Mouse (Mus musculus) hindbrain, embryonic 10.5 days (tissue): ENCODE results near the gene Fry. TPM values are rescaled to one million over a fixed set of nuclear protein-coding genes. Genes with fewer than 3 reads are reported as not detected.
A peak's percentile ranks its signal among the peaks of the same experiment; 100 is the strongest.

ENCODE experiments used
- DNase-seq: peaks from one replicate; pipeline ENCODE4 v3.0.0-alpha.2; 2017; ENCODE audit warnings: low spot score
- H3K27ac ChIP-seq: fragments of 300-500 bp; sonication (generic); 2 replicates; pipeline ENCODE4 v1.5.1; 2016; ENCODE audit warnings: mild to moderate bottlenecking, moderate library complexity
- H3K27me3 ChIP-seq: fragments of 300-500 bp; sonication (generic); 2 replicates; pipeline ENCODE4 v1.6.1; 2016; ENCODE audit warnings: mild to moderate bottlenecking; ENCODE audit not compliant: poor library complexity, insufficient read depth, severe bottlenecking
- H3K36me3 ChIP-seq: fragments of 300-500 bp; sonication (generic); 2 replicates; pipeline ENCODE4 v1.6.1; 2016; ENCODE audit warnings: mild to moderate bottlenecking, moderate library complexity
- H3K4me1 ChIP-seq: fragments of 300-500 bp; sonication (generic); replicated peaks from 2 replicates; pipeline ENCODE4 v1.6.1; 2016; ENCODE audit warnings: mild to moderate bottlenecking
- H3K4me3 ChIP-seq: fragments of 300-500 bp; sonication (generic); 2 replicates; pipeline ENCODE4 v1.5.1; 2016; ENCODE audit warnings: mild to moderate bottlenecking, moderate library complexity
- H3K9me3 ChIP-seq: fragments of 300-500 bp; sonication (generic); 2 replicates; pipeline ENCODE4 v1.6.1; 2016; ENCODE audit warnings: mild to moderate bottlenecking, moderate library complexity
- WGBS: fragments of 180-500 bp; shearing (Covaris S2); methylation state at CpG from one replicate; pipeline ENCODE4 v1.1.7; 2016; 5-methylcytosine and 5-hydroxymethylcytosine counted together
- polyA plus RNA-seq: library from polyadenylated mRNA; unstranded; fragments of >200 nt; fragmentation: Nextera tagmentation; extraction: Ambion mirVana; gene quantifications from 2 replicates; pipeline ENCODE4 v1.2.1, GENCODE M21; 2016

Gene Fry
- polyA plus RNA-seq, 1 experiment from 2014 or later = 12.5 TPM

DNA sequence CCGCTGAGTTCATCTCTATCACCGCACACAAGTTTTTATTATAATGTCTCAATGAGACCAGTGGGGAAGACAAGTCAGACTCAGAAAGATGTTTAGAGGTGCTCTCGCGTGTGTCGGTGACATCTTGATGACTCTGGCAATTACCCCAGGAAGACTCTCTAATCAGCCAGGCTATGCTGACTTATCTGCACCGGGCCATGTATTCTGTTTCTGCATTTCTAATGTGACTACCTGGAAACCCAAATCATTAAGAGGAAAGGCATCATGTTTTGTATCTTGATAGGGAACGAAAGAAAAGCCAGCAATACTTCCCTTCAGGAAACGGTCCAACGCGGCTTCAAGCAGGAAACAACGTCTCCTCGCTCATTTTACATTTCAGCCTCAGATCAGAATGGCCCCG, 17.1 kb downstream of the Fry start:
- Histone ChIP-seq H3K27ac (no peak overlapping the region), H3K9me3 (no peaks in the 10 kb centered on the region), H3K4me3 (no peak overlapping the region), H3K27me3 (no peaks in the 10 kb centered on the region), H3K4me1 (no peaks in the 10 kb centered on the region), H3K36me3 (no peaks in the 10 kb centered on the region)
- DNase-seq = no peak
- 92% methylated on average over 13 of the region's 13 CpGs for WGBS

GRCm38 (mm10) chr5:150137772-150138451, 19.5 kb downstream of the Fry start:
- DNase-seq = no peak
- 84% methylated on average over 9 of the region's 9 CpGs for WGBS
- H3K4me3 ChIP-seq = no peak overlapping the region
- no peaks in the 10 kb centered on the region for H3K27me3 ChIP-seq
- no peaks in the 10 kb centered on the region for H3K4me1 ChIP-seq
- no peaks in the 10 kb centered on the region for H3K36me3 ChIP-seq
- H3K9me3 ChIP-seq = no peaks in the 10 kb centered on the region
- H3K27ac ChIP-seq = no peak overlapping the region

- DNase-seq = no peak
- H3K9me3 ChIP-seq = no peaks in the 10 kb centered on the region
- 72% methylated on average over 2 of the region's 2 CpGs for WGBS
- no peak overlapping the region for H3K4me3 ChIP-seq
- no peaks in the 10 kb centered on the region for H3K4me1 ChIP-seq
- no peaks in the 10 kb centered on the region for H3K36me3 ChIP-seq
- H3K27me3 ChIP-seq = no peaks in the 10 kb centered on the region
- H3K27ac ChIP-seq = no peak overlapping the region
Observed at GRCm38 (mm10) chr5:150140513-150140912, 22.1 kb downstream of the Fry start.

DNA sequence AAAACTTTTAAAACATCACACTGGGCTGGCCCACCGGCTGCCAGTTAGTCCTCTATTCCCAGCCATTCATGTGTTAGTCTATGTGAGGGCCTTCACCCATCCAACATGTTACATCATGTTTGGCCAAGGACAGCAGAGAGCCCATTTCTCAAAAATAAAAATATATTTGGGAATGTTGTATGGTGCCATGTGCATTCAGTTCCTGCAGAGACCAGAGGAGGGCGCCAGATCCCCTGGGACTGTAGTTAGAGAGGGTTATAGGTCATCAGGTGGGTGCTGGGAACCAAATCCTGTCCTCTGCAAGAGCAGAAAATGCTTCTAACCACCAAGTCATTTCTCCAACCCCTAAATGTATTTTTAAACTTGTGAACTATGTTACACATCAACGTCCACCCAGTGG, 27.5 kb downstream of the Fry start:
- no peak for DNase-seq
- H3K9me3 ChIP-seq = no peaks in the 10 kb centered on the region
- H3K27me3 ChIP-seq = no peaks in the 10 kb centered on the region
- no peaks in the 10 kb centered on the region for H3K36me3 ChIP-seq
- WGBS = 86% methylated on average over 3 of the region's 3 CpGs
- no peak overlapping the region for H3K4me3 ChIP-seq
- H3K27ac ChIP-seq = no peak overlapping the region
- H3K4me1 ChIP-seq = no peaks in the 10 kb centered on the region

DNA sequence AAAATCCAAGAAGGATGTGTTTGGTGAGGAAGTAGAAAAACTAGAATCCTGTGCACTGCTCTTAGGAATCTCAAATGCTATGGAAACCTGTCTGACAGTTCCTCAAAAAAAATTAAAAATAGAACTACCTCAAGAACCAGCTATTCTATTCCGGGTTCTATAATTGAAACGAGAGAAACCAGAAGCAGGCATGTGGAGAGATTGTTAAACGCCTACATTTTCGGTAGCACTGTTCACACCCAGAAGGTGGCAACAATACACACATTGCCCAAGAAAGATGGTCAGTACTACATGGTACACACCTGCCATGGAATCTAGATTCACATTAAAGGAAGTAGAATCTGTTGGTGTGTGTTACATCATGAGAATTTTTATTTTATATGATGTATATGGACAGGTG, 28.2 kb downstream of the Fry start:
- no peak overlapping the region for H3K4me3 ChIP-seq
- no peaks in the 10 kb centered on the region for H3K9me3 ChIP-seq
- H3K27me3 ChIP-seq = no peaks in the 10 kb centered on the region
- H3K27ac ChIP-seq = no peak overlapping the region
- WGBS = 90% methylated on average over 4 of the region's 4 CpGs
- DNase-seq = no peak
- H3K36me3 ChIP-seq = no peaks in the 10 kb centered on the region
- no peaks in the 10 kb centered on the region for H3K4me1 ChIP-seq

DNA sequence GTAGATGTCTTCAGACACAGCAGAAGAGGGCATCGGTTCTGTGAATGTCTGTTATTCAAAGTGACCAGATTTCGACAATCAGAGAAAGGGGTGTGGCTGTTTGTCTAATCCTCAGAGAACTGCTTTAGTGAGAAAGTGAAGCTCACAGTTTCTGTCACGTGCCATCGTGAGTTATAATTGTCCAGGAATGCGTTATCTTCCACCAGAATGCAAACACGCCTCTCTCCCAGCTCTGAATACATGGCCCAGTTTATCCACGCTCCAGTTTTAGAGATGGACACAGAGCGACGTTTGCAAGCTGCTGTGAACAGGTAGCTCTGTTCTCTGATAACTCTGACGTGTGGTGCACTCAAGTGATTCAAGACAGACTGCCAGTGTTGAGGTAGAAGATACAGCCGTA, 31.3 kb downstream of the Fry start:
- Histone ChIP-seq H3K4me1 (peaks cover 8% of the 10 kb centered on the region), H3K27ac (no peak overlapping the region), H3K36me3 (no peaks in the 10 kb centered on the region), H3K27me3 (no peaks in the 10 kb centered on the region), H3K9me3 (no peaks in the 10 kb centered on the region), H3K4me3 (no peak overlapping the region)
- WGBS = 89% methylated on average over 11 of the region's 11 CpGs
- DNase-seq = no peak

GRCm38 (mm10) chr5:150150986-150151385, 32.5 kb downstream of the Fry start:
- no peak overlapping the region for H3K4me3 ChIP-seq
- H3K27me3 ChIP-seq = no peaks in the 10 kb centered on the region
- H3K4me1 ChIP-seq = peaks cover 8% of the 10 kb centered on the region
- H3K27ac ChIP-seq = no peak overlapping the region
- no peaks in the 10 kb centered on the region for H3K9me3 ChIP-seq
- no peak for DNase-seq
- no peaks in the 10 kb centered on the region for H3K36me3 ChIP-seq
- WGBS = 92% methylated on average over 4 of the region's 4 CpGs

- DNase-seq = no peak
- Histone ChIP-seq H3K4me3 (no peak overlapping the region), H3K27me3 (no peaks in the 10 kb centered on the region), H3K4me1 (peaks cover 8% of the 10 kb centered on the region), H3K36me3 (no peaks in the 10 kb centered on the region), H3K27ac (no peak overlapping the region), H3K9me3 (no peaks in the 10 kb centered on the region)
- WGBS = 66% methylated on average over 22 of the region's 22 CpGs
Observed at GRCm38 (mm10) chr5:150152071-150152879, 33.8 kb downstream of the Fry start.

DNA sequence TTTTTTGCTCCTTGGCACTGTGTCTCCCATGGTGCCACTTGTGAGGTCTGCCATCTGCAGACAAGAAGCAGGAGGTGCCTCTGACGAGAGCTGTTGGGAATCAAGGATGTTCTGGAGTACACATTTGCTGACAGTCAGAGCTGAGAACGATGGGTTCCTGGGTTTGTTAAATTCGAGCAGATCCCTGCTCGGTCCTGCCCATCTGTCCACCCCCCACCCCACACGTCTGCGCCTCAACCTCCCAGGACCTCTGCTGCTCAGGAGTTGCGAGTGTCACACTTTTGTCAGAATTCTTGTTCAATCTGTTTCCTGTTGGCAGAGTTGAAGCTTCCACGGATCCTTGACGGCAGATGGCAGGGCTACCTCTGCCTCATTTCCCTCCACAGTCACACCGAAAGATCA, 34.4 kb downstream of the Fry start:
- DNase-seq = no peak
- H3K9me3 ChIP-seq = no peaks in the 10 kb centered on the region
- no peaks in the 10 kb centered on the region for H3K36me3 ChIP-seq
- H3K4me3 ChIP-seq = no peak overlapping the region
- H3K27me3 ChIP-seq = no peaks in the 10 kb centered on the region
- H3K27ac ChIP-seq = no peak overlapping the region
- 81% methylated on average over 10 of the region's 10 CpGs for WGBS
- peaks cover 8% of the 10 kb centered on the region for H3K4me1 ChIP-seq

GRCm38 (mm10) chr5:150155388-150155787, 36.9 kb downstream of the Fry start:
- Histone ChIP-seq H3K36me3 (no peaks in the 10 kb centered on the region), H3K4me3 (no peak overlapping the region), H3K9me3 (no peaks in the 10 kb centered on the region), H3K27me3 (no peaks in the 10 kb centered on the region), H3K4me1 (peaks cover 8% of the 10 kb centered on the region), H3K27ac (no peak overlapping the region)
- DNase-seq = no peak
- WGBS = 85% methylated on average over 8 of the region's 8 CpGs

- Histone ChIP-seq H3K27me3 (no peaks in the 10 kb centered on the region), H3K4me1 (peaks cover 8% of the 10 kb centered on the region), H3K9me3 (no peaks in the 10 kb centered on the region), H3K36me3 (no peaks in the 10 kb centered on the region), H3K27ac (no peak overlapping the region), H3K4me3 (no peak overlapping the region)
- no peak for DNase-seq
- WGBS = 90% methylated on average over 16 of the region's 16 CpGs
Observed at GRCm38 (mm10) chr5:150156063-150156786, 37.8 kb downstream of the Fry start.

GRCm38 (mm10) chr5:150157682-150158081, 39.2 kb downstream of the Fry start:
- peak; percentile 44 for DNase-seq

GRCm38 (mm10) chr5:150159151-150159550, 40.7 kb downstream of the Fry start:
- no peak overlapping the region for H3K27ac ChIP-seq
- no peaks in the 10 kb centered on the region for H3K9me3 ChIP-seq
- no peaks in the 10 kb centered on the region for H3K36me3 ChIP-seq
- H3K4me3 ChIP-seq = no peak overlapping the region
- DNase-seq = no peak
- WGBS = 60% methylated on average over 5 of the region's 5 CpGs
- no peaks in the 10 kb centered on the region; the same call in 1 of the 2 replicates for H3K4me1 ChIP-seq
- H3K27me3 ChIP-seq = no peaks in the 10 kb centered on the region

More at GRCm38 (mm10) chr5:150157682-150158081, 39.2 kb downstream of the Fry start:
- H3K36me3 ChIP-seq = no peaks in the 10 kb centered on the region
- no peak overlapping the region for H3K27ac ChIP-seq
- no peaks in the 10 kb centered on the region for H3K9me3 ChIP-seq
- H3K27me3 ChIP-seq = no peaks in the 10 kb centered on the region
- H3K4me3 ChIP-seq = no peak overlapping the region
- WGBS = 43% methylated on average over 6 of the region's 6 CpGs
- H3K4me1 ChIP-seq = no peaks in the 10 kb centered on the region; the same call in 1 of the 2 replicates
